Mouse (Mus musculus): ENCODE measurements around the gene Epop. TPM values are rescaled to one million over a fixed set of nuclear protein-coding genes. Genes with fewer than 3 reads are reported as not detected.

Epop gene
- polyA plus RNA-seq, 1 experiment from 2014 or later: 1.1 TPM

DNA sequence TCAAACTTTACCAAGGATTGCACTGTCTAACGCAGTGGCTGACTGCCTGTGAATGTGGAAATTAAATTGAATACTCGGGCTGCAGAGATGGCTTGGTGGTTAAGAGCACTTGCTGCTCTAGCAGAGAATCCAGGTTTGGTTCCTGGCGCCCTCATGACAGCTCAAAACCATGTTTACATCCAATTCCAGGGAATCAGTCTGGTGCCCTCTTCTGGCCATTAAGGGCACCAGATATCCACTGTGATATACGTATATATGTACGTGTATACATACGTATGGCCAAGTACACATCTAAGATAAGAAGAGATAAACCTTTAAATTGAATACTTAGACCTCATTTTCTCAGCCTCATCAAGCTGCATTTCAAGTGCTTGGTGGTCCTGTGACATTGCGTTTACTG lies 36.7 kb upstream of the Epop start:
- Histone ChIP-seq H3K4me1 (replicated peaks; ENCODE audit: control insufficient read depth, insufficient read depth, low read length) (no peaks in the 10 kb centered on the region), H3K4me2 (replicated peaks; ENCODE audit: low read depth) (no peak overlapping the region), H3K4me3 (ENCODE audit: low read depth, low read length) (no peak overlapping the region), H3K27ac (ENCODE audit: low read depth, low read length) (no peak overlapping the region), H3K27me3 (replicated peaks; ENCODE audit: control insufficient read depth, insufficient read depth, low read length) (no peaks in the 10 kb centered on the region), H3K9ac (ENCODE audit: low read depth, low read length) (no peak overlapping the region), H3K36me3 (ENCODE audit: control insufficient read depth, insufficient read depth) (peaks cover 44% of the 10 kb centered on the region), H3K9me3 (ENCODE audit: control insufficient read depth) (no peaks in the 10 kb centered on the region)
- no peak for ATAC-seq
- 88% methylated on average over 7 of the region's 7 CpGs for WGBS
- peak; percentile 66 for TF ChIP-seq CTCF (IDR thresholded peaks at IDR 0.05; ENCODE audit: low read depth)

DNA sequence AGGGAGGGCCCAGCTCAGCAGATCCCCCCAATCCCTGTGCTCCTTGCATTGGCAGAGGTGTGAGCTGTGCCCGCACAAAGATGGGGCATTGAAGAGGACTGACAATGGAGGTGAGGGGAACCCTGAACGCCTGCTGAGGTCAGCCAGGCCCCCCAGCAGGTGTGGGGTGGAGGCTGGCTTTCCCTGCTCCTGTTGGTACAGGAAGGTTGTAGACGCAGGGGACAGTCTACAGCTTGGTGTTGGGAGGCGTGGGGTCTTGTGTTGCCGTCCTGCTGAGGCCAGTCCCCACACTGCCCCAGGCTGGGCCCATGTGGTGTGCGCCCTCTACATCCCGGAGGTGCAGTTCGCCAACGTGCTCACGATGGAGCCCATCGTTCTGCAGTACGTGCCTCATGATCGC lies 35.9 kb upstream of the Epop start:
- H3K27me3 ChIP-seq (replicated peaks; ENCODE audit: control insufficient read depth, insufficient read depth, low read length): no peaks in the 10 kb centered on the region
- H3K9me3 ChIP-seq (ENCODE audit: control insufficient read depth): no peaks in the 10 kb centered on the region
- WGBS: 95% methylated on average over 13 of the region's 13 CpGs
- H3K4me2 ChIP-seq (replicated peaks; ENCODE audit: low read depth): no peak overlapping the region
- no peak overlapping the region for H3K4me3 ChIP-seq (ENCODE audit: low read depth, low read length)
- H3K4me1 ChIP-seq (replicated peaks; ENCODE audit: control insufficient read depth, insufficient read depth, low read length): peaks cover 4% of the 10 kb centered on the region
- no peak for TF ChIP-seq CTCF (IDR thresholded peaks at IDR 0.05; ENCODE audit: low read depth)
- 0 out of 2 replicates have a peak overlapping the region, but pooled peaks have one; percentile 15 for H3K27ac ChIP-seq (ENCODE audit: low read depth, low read length)
- H3K36me3 ChIP-seq (ENCODE audit: control insufficient read depth, insufficient read depth): peaks cover 36% of the 10 kb centered on the region
- no peak for ATAC-seq
- H3K9ac ChIP-seq (ENCODE audit: low read depth, low read length): no peak overlapping the region

DNA sequence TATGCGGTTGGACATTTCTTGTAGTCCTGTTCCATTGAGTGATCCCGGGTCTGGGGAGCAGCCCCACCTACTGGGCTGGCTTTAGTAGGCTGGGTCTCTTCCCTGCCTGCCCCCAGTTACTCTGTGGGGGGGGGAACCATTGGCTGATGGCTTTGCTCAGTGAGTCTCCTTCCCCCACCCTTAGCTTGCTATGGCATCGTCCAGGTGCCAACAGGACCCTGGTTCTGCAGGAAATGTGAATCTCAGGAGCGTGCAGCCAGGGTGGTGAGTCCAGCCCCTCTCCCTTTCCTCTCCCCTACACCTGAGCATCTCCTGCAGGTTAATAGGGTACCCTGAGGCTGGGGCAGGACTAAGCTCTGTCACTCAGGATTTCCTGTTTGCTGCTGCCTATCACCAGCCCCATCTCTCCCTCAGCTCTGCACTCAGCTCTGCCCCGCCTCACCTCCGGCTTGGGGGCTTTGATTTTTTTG lies 35.3 kb upstream of the Epop start:
- peak; percentile 56 for TF ChIP-seq CTCF (IDR thresholded peaks at IDR 0.05; ENCODE audit: low read depth)
- H3K4me2 ChIP-seq (replicated peaks; ENCODE audit: low read depth): peak overlapping the region; percentile 96
- peak overlapping the region; percentile 92 for H3K4me3 ChIP-seq (ENCODE audit: low read depth, low read length)
- H3K36me3 ChIP-seq (ENCODE audit: control insufficient read depth, insufficient read depth): peaks cover 30% of the 10 kb centered on the region
- no peak overlapping the region for H3K27ac ChIP-seq (ENCODE audit: low read depth, low read length)
- H3K4me1 ChIP-seq (replicated peaks; ENCODE audit: control insufficient read depth, insufficient read depth, low read length): peaks cover 4% of the 10 kb centered on the region
- 0 out of 2 replicates have a peak overlapping the region, but pooled peaks have one; percentile 17 for H3K9ac ChIP-seq (ENCODE audit: low read depth, low read length)
- 40% methylated on average over 6 of the region's 6 CpGs for WGBS
- no peak for ATAC-seq
- H3K27me3 ChIP-seq (replicated peaks; ENCODE audit: control insufficient read depth, insufficient read depth, low read length): no peaks in the 10 kb centered on the region
- H3K9me3 ChIP-seq (ENCODE audit: control insufficient read depth): no peaks in the 10 kb centered on the region

DNA sequence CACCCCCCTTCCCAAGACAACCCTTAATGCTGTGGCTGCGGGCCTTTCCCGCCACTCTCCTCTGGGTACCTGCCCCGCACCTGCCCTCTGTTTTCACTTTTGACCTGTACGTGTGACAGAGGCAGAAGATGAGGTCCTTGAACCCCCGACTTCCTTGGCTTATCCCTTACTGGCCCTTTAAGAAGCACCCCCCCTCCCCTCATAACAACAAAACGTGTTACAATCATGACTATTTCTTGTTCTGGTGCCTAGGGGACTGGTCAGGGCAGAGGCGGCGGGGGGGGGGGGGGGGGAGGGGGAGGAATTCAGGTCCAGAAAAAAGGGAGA lies 34.8 kb upstream of the Epop start:
- H3K36me3 ChIP-seq (ENCODE audit: control insufficient read depth, insufficient read depth): peaks cover 29% of the 10 kb centered on the region
- H3K9me3 ChIP-seq (ENCODE audit: control insufficient read depth): no peaks in the 10 kb centered on the region
- WGBS: 5% methylated on average over 6 of the region's 8 CpGs
- ATAC-seq: no peak
- no peak for TF ChIP-seq CTCF (IDR thresholded peaks at IDR 0.05; ENCODE audit: low read depth)
- peak overlapping the region; percentile 92 for H3K4me3 ChIP-seq (ENCODE audit: low read depth, low read length)
- peak overlapping the region; percentile 96 for H3K4me2 ChIP-seq (replicated peaks; ENCODE audit: low read depth)
- H3K27me3 ChIP-seq (replicated peaks; ENCODE audit: control insufficient read depth, insufficient read depth, low read length): no peaks in the 10 kb centered on the region
- H3K4me1 ChIP-seq (replicated peaks; ENCODE audit: control insufficient read depth, insufficient read depth, low read length): peaks cover 4% of the 10 kb centered on the region
- no peak overlapping the region for H3K27ac ChIP-seq (ENCODE audit: low read depth, low read length)
- peak overlapping the region; percentile 78; the same call in 1 of the 2 replicates for H3K9ac ChIP-seq (ENCODE audit: low read depth, low read length)

DNA sequence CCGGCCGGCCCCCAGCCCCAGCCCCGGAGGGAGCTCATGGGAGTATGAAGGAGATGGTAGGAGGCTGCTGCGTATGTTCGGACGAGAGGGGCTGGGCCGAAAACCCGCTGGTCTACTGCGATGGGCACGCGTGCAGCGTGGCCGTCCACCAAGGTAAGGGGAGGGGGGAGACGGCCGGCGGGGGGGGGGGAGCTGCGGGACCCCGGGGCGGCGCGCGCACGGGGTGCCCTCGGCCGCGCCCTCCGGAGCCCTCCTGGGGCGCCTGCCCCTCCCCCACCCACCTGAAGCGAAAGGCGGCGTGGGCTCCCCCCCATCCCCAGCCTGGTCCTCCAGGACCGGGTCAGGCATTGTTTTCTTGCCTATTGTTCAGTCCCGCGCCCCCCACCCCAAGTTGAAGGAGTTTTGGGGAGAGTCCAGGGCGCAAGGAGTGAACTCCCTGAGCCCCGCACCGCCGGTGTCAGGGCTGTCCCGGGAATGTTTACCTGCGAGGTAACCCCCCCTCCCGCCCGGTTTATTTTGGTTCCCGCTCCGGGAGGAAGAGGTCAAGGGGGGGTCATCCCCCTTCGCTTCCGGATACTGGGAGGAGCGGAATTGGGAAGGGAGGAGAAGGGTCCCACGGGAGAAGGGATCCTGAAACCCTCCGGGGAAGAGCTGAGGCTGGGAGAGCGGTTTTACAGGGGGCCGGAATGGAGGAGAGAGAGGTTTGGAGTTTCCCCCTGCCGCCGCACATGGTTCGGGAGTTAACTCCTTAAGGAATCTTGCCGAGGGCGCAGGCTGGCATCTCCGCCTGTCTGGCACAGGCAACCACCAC lies 34.2 kb upstream of the Epop start:
- H3K9me3 ChIP-seq (ENCODE audit: control insufficient read depth): no peaks in the 10 kb centered on the region
- under 1% methylated on average over 33 of the region's 57 CpGs for WGBS
- peak overlapping the region; percentile 78 for H3K9ac ChIP-seq (ENCODE audit: low read depth, low read length)
- TF ChIP-seq CTCF (IDR thresholded peaks at IDR 0.05; ENCODE audit: low read depth): no peak
- H3K4me2 ChIP-seq (replicated peaks; ENCODE audit: low read depth): peak overlapping the region; percentile 96
- ATAC-seq: no peak
- H3K27me3 ChIP-seq (replicated peaks; ENCODE audit: control insufficient read depth, insufficient read depth, low read length): no peaks in the 10 kb centered on the region
- H3K36me3 ChIP-seq (ENCODE audit: control insufficient read depth, insufficient read depth): peaks cover 24% of the 10 kb centered on the region
- H3K4me1 ChIP-seq (replicated peaks; ENCODE audit: control insufficient read depth, insufficient read depth, low read length): peaks cover 4% of the 10 kb centered on the region
- H3K27ac ChIP-seq (ENCODE audit: low read depth, low read length): peak overlapping the region; percentile 97
- peak overlapping the region; percentile 92 for H3K4me3 ChIP-seq (ENCODE audit: low read depth, low read length)

DNA sequence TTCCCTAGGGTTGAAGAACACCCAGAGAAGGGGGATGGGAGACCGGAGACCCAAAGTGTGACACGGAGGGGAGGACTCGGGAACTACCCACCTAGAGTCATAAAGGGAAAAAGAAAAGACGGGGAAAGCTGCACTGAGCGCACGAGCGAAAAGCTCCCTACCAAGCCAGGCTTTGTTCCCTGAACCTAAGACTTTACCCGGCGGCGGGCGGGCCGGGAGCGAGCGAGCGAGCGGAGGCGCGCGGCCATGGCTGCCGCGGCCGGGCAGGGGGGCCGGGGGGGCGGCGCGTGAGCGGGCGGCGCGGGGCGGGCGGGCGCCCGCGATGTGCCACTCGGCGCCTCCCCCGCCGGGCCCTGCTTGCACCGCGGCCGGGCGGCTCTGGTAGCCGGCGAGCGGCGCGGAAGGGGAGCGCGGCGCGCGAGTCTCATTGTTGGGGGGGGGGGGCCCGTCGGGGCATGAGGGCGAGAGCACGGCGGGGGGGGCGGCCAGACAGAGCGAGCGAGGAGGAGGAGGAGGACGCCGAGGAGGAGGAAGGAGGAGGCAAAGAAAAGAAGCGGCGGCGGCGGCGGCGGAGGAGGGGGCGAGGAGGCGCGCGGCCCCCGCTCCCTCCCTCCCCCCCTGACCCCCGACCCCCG lies 33.5 kb upstream of the Epop start, which contains the start of gene Mllt6:
Gene Mllt6, plus strand, starts transcription at position 522 of the 635 bp plus-strand sequence.
- Histone ChIP-seq H3K27me3 (replicated peaks; ENCODE audit: control insufficient read depth, insufficient read depth, low read length) (no peaks in the 10 kb centered on the region), H3K9me3 (ENCODE audit: control insufficient read depth) (no peaks in the 10 kb centered on the region), H3K4me1 (replicated peaks; ENCODE audit: control insufficient read depth, insufficient read depth, low read length) (peaks cover 4% of the 10 kb centered on the region), H3K4me2 (replicated peaks; ENCODE audit: low read depth) (peak within 1 kb of the TSS; percentile 96), H3K9ac (ENCODE audit: low read depth, low read length) (peak within 1 kb of the TSS; percentile 78), H3K36me3 (ENCODE audit: control insufficient read depth, insufficient read depth) (peaks cover 16% of the 10 kb centered on the region), H3K4me3 (ENCODE audit: low read depth, low read length) (peak within 1 kb of the TSS; percentile 92), H3K27ac (ENCODE audit: low read depth, low read length) (peak within 1 kb of the TSS; percentile 97)
- no peak for TF ChIP-seq CTCF (IDR thresholded peaks at IDR 0.05; ENCODE audit: low read depth)
- peak; percentile 50 for ATAC-seq
- WGBS: under 1% methylated on average over 32 of the region's 76 CpGs
